Mouse (Mus musculus) ovary, postnatal 14 days (tissue): ENCODE measurements around the gene Fam83g.

Source experiments
- DNase-seq: peaks from one replicate; pipeline ENCODE4 v3.0.0; 2022; ENCODE audit warnings: low spot score

Gene Fam83g

DNA sequence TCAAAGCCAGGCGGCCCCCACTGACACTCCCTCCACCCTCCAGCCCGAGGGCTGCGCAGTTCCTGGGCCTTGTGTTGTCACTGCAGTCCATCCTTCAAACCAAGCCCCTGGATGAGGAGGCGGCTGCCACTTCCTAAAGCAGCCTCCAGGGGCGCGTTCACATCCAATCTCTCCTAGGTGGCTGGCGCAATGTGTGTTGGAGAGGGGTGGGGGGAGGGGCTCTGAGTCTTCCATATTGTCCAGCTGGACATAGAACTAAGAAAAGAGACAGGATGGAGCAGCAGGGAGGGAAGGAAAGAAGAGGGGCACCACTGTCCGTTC is 9.1 kb upstream of the Fam83g start:
- DNase-seq: no peak

GRCm38 (mm10) chr11:61675332-61675731 is 8.6 kb upstream of the Fam83g start:
- no peak for DNase-seq

- no peak for DNase-seq
Measured at GRCm38 (mm10) chr11:61676216-61676854, 7.6 kb upstream of the Fam83g start.

DNA sequence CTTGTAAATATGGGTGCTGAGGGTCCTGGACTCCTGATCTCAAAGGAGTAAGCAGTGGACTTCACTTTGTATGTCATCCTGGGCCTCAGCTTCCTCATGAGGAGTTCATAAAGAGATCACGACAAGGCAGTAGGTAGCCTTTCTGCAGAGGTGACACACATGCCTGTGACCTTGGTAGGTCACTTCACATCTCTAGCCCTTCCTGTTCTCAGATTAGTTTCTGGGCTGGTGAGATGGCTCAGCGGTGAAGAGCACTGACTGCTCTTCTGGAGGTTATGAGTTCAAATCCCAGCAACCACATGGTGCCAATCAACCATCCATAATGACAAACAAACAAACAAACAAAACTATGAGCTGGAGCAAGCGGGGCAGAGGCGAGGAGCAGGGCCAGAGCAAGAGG is 6.2 kb upstream of the Fam83g start:
- no peak for DNase-seq

DNA sequence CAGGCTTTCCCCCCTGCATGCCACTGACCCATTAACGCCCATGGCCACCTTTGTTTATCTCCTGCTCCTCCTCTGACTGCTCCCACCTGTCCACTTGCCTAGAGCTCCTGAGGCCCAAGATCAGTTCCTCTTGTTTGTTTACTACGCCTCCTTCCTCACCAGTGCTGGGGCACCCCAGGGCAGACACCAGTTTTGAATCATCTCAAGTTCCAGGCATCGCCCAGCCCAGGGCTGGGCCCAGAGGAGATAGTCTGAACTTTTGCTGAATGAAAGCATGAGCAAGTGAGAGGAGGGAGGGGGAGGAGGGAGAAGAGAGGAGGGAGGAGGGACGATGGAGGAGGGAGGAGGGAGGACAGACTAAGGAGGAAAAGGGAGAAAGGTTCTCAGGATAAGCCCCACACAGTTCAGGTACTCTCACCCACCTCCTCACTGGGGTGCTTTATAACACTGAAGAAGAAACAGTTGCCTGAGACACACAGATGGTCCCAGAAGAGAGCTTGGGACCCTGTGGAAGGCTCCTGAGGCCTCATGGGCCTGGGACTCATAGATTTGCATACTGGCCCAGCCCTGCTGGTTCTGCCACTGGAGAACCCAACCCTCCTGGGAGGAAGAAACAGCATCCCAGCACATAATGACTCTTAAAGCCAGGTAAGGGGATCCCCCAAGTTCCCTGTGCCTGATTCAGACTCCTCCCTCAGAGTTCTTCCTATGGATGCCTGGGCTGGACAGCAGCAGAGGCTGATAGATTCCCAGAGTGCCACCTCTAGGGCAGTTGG is 4.6 kb upstream of the Fam83g start:
- no peak for DNase-seq

- no peak for DNase-seq
Measured at GRCm38 (mm10) chr11:61685119-61685725, 1.3 kb downstream of the Fam83g start.

DNA sequence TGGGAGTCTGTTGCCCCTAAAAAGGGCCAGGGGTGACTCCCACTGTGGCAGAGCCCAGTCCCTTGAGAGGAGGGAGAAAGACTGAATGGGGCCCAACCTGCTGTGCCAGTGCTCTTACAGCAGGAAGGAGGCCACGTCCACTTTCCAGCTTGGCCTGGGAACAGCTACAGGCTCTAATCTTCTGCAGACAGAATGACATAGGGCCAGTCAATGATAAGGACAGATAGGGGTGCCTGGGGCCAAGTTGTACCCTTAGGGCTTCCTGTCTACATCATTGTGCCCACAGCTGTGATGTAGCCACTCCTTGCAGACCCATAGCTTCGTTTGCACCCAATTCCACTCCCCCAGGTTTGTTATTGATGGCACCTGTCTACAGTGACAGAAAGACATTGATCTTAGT is 2.2 kb downstream of the Fam83g start:
- no peak for DNase-seq

DNA sequence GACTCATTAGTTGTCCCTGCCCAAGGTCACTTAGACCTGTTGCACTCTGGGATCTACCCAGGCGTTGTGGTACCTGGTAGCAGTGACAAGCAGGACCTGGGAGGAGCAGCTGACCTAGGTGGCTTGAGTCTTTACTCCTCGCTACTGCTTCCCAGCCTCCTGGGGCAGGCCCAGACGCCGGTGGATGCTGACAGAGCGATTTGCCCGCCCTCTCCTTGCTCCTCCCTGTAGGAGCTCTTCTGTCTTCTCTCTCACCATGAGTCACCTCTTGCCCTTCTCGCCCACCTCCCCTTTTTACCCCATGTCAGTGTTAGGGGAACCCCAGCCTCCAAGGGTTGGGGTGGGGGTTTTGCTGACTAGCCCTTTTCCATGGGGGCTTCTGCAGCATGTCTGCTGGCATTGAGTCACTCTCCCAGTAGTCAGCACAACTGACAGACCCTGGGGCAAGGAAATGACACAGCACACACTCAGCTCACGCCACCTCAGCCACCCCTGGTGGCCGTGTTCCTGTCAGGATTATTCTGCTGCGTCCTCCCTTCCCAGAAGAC is 3.1 kb downstream of the Fam83g start:
- DNase-seq: no peak

DNA sequence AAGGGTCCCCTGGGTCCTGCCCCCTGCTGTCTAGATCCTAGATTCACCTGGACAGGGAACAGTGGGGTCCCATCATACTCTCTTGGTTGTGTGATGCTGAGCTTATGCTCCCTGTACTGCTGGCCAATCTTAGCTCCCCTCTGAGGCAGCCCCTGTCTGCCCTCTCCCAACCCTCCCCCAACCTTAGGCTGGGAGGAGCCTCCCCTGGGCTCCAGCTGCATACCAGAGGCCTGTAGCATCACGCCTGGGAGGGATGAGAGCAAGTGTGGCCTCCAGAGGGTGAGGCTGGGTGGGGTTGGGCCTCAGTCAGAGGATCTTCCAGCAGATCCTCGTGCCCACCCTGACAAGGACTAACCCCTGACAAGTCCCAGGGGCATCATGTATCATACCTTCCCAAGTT is 3.7 kb downstream of the Fam83g start:
- DNase-seq: no peak

- DNase-seq: no peak
Measured at GRCm38 (mm10) chr11:61692996-61693395, 9.1 kb downstream of the Fam83g start.

- DNase-seq: no peak
Measured at GRCm38 (mm10) chr11:61698852-61699251, 15.0 kb downstream of the Fam83g start.

GRCm38 (mm10) chr11:61699460-61699859 is 15.6 kb downstream of the Fam83g start:
- DNase-seq: no peak

DNA sequence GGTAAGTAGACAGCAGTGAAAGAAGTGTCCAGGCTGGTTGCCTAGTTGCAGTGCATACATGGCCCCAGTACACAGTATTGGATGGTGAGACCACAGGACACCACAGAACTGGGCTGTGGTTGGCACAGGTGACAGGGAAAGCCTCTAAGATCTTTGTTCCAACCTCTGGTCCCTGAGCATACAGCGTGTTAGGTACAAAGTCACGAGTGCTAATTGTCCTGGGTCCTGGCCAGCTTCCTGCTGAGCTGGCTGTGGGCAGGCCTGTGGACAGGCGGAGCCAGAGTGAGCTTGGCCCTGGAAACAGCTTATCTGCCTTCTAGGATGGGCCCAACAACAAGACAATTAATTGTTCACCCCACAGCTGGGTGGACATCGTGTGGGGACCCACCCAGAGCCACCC is 16.0 kb downstream of the Fam83g start:
- no peak for DNase-seq

DNA sequence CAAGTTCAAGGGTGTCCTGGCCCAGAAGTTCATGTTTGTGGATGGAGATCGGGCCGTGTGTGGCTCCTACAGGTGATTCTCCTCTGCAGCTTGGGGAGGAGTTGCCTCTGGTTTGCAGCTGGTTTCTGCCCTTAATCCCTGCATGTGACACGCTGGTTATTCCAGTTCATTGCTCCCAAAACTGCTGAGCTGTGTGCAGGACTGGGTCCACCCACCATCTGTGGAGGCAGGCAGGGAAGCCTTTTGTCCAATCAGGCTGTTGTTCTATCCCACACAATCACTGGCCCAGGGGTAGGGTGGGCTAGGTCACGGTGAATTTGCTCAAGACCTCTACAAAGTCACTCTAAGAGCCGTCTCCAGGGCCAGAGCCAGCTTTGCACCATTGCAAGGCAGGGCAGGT is 17.8 kb downstream of the Fam83g start:
- no peak for DNase-seq

GRCm38 (mm10) chr11:61702494-61702893 is 18.6 kb downstream of the Fam83g start:
- DNase-seq: no peak

GRCm38 (mm10) chr11:61705581-61705980 is 21.7 kb downstream of the Fam83g start:
- no peak for DNase-seq

DNA sequence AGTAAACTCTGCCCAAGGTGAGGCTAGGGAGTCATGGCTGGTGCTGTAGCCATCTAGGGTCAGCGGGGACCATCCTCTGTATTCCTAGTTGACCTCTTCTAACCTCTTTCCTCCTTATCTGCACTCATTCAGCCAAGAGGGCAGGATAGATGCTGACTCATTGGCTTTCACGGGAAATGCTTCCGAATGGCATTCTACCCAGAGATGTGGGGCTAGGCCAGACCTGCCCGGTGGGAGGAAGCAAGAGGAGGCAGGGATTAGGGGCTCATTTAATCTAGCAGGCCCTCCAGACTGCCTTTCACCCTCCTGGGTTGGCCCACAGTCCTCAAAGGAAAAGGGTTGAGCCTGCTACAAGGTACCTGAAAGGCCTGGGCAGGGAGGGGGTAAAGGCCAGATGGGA is 22.3 kb downstream of the Fam83g start:
- DNase-seq: no peak

DNA sequence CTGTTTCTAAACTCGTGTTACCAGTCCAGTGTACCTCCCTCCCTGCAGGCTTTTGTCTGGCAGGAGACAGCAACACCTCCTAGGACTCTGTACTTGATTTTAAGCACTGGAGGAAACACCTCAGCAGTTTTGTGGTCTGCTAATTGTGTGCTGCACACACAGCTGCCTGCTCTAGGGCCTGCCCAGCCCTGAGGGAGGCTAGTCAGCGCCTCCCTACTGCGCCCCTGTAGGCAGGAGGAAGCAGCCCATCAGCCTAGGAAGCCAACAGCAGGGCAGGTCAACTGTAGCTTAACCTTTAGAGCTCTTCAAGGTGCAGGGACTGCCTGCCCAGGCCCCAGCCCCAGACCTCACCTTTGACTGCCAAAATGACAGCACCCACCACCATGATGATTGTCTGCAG is 25.0 kb downstream of the Fam83g start:
- DNase-seq: no peak

- DNase-seq: no peak
Measured at GRCm38 (mm10) chr11:61713157-61713855, 29.4 kb downstream of the Fam83g start.

DNA sequence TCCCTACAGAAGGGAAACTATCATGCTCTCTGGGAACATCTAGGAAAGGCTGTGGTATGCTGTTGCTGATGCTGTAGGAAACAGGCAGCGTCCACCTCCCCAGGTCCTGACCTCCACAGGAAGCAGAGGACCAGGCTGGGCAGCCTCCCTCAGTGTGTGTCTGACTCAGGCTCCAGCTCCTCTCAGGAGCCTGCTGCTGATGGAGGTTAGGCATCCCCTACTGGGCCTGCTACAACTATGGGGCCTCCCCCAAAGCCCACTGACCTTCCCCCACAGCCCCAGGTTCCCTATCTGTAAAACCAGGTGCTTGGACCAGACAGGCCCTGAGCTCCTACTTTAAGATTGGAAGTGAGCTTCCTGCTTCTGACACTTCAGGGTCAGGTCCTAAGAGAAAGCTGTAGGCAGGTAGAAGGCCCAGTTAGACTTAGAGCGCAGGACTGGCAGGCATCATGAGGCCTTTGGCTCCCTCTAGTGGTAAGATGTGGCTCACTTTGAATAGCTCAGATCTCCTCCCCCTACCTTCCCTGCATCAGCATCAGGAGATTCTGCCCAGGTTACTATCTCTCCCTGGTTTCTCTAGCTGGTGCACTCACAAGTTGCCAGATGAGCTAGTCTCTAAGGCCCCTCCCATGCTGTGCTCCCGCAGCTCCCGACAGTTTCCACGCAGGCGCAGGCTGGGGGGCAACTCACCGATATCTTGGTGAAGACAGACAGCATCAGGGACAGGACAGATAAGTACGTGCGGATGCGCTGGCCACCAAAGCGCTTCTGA is 30.6 kb downstream of the Fam83g start:
- DNase-seq: peak; percentile 77

- no peak for DNase-seq
Measured at GRCm38 (mm10) chr11:61715130-61715529, 31.2 kb downstream of the Fam83g start.

- no peak for DNase-seq
Measured at GRCm38 (mm10) chr11:61717990-61718389, 34.1 kb downstream of the Fam83g start.
